Mouse (Mus musculus) heart, embryonic 12.5 days (tissue): Measurements from ENCODE around the gene Stt3a. TPM values are rescaled to one million over a fixed set of nuclear protein-coding genes. Genes with fewer than 3 reads are reported as not detected.
A peak's percentile ranks its signal among the peaks of the same experiment; 100 is the strongest.

Experiments
- ATAC-seq: fragments of 200-750 bp; cut with Nextera tagmentation; 2 replicates; pipeline ENCODE4 v1.8.0; 2017; ENCODE audit warnings: moderate TSS enrichment, moderate library complexity; ENCODE audit not compliant: insufficient number of reproducible peaks, low FRiP score
- H3K27ac ChIP-seq: fragments of 300-500 bp; sonication (generic); 2 replicates; pipeline ENCODE4 v1.5.1; 2016; ENCODE audit warnings: mild to moderate bottlenecking, moderate library complexity; ENCODE audit not compliant: poor library complexity, severe bottlenecking
- H3K27me3 ChIP-seq: fragments of 300-500 bp; sonication (generic); replicated peaks from 2 replicates; pipeline ENCODE4 v1.6.1; 2016; ENCODE audit warnings: mild to moderate bottlenecking, moderate library complexity
- H3K36me3 ChIP-seq: fragments of 300-500 bp; sonication (generic); 2 replicates; pipeline ENCODE4 v1.6.1; 2016; ENCODE audit warnings: mild to moderate bottlenecking, moderate library complexity
- H3K4me1 ChIP-seq: fragments of 300-500 bp; sonication (generic); replicated peaks from 2 replicates; pipeline ENCODE4 v1.6.1; 2016; ENCODE audit warnings: mild to moderate bottlenecking
- H3K4me2 ChIP-seq: fragments of 300-500 bp; sonication (generic); 2 replicates; pipeline ENCODE4 v1.6.1; 2016; ENCODE audit warnings: mild to moderate bottlenecking, moderate library complexity
- H3K4me3 ChIP-seq: fragments of 300-500 bp; sonication (generic); 2 replicates; pipeline ENCODE4 v1.5.1; 2016; ENCODE audit warnings: mild to moderate bottlenecking
- H3K9ac ChIP-seq: fragments of 300-500 bp; sonication (generic); 2 replicates; pipeline ENCODE4 v1.6.1; 2016; ENCODE audit warnings: mild to moderate bottlenecking, moderate library complexity
- H3K9me3 ChIP-seq: fragments of 300-500 bp; sonication (generic); replicated peaks from 2 replicates; pipeline ENCODE4 v1.6.1; 2016; ENCODE audit warnings: mild to moderate bottlenecking, moderate library complexity
- WGBS: fragments of 180-500 bp; shearing (Covaris S2); methylation state at CpG from one replicate; pipeline ENCODE4 v1.1.7; 2016; 5-methylcytosine and 5-hydroxymethylcytosine counted together
- polyA plus RNA-seq: library from polyadenylated mRNA; unstranded; fragments of >200 nt; fragmentation: Nextera tagmentation; extraction: Ambion mirVana; gene quantifications from 2 replicates; pipeline ENCODE4 v1.2.1, GENCODE M21; 2016

Gene Stt3a
- polyA plus RNA-seq, 1 experiment from 2014 or later = 174 TPM

- no peak overlapping the region for H3K27ac ChIP-seq
- H3K4me3 ChIP-seq = no peak overlapping the region
- ATAC-seq = no peak
- no peak overlapping the region for H3K4me2 ChIP-seq
- WGBS = 85% methylated on average over 1 of the region's 1 CpGs
- H3K4me1 ChIP-seq = peaks cover 12% of the 10 kb centered on the region
- peaks cover 20% of the 10 kb centered on the region for H3K36me3 ChIP-seq
- no peaks in the 10 kb centered on the region for H3K9me3 ChIP-seq
- H3K9ac ChIP-seq = no peak overlapping the region
- H3K27me3 ChIP-seq = no peaks in the 10 kb centered on the region
Observed at GRCm38 (mm10) chr9:36795556-36795955, 28.1 kb upstream of the Stt3a start.

- 77% methylated on average over 2 of the region's 2 CpGs for WGBS
- no peak for ATAC-seq
- no peak overlapping the region for H3K9ac ChIP-seq
- peaks cover 31% of the 10 kb centered on the region for H3K36me3 ChIP-seq
- peaks cover 12% of the 10 kb centered on the region for H3K4me1 ChIP-seq
- H3K27me3 ChIP-seq = no peaks in the 10 kb centered on the region
- H3K9me3 ChIP-seq = no peaks in the 10 kb centered on the region
- H3K4me2 ChIP-seq = no peak overlapping the region
- H3K27ac ChIP-seq = no peak overlapping the region
- H3K4me3 ChIP-seq = no peak overlapping the region
Observed at GRCm38 (mm10) chr9:36794487-36794886, 27.0 kb upstream of the Stt3a start.

GRCm38 (mm10) chr9:36792191-36792590 is 24.7 kb upstream of the Stt3a start:
- H3K9ac ChIP-seq = no peak overlapping the region
- H3K27ac ChIP-seq = no peak overlapping the region
- H3K4me3 ChIP-seq = no peak overlapping the region
- WGBS = 92% methylated on average over 3 of the region's 3 CpGs
- peaks cover 51% of the 10 kb centered on the region for H3K36me3 ChIP-seq
- H3K9me3 ChIP-seq = no peaks in the 10 kb centered on the region
- no peak for ATAC-seq
- H3K27me3 ChIP-seq = no peaks in the 10 kb centered on the region
- H3K4me2 ChIP-seq = no peak overlapping the region
- peaks cover 12% of the 10 kb centered on the region for H3K4me1 ChIP-seq

GRCm38 (mm10) chr9:36783921-36784320 is 16.4 kb upstream of the Stt3a start:
- Histone ChIP-seq H3K36me3 (peaks cover 86% of the 10 kb centered on the region), H3K9me3 (no peaks in the 10 kb centered on the region), H3K9ac (no peak overlapping the region), H3K4me3 (no peak overlapping the region), H3K27ac (no peak overlapping the region), H3K27me3 (no peaks in the 10 kb centered on the region), H3K4me2 (no peak overlapping the region), H3K4me1 (no peaks in the 10 kb centered on the region)
- WGBS = 89% methylated on average over 2 of the region's 2 CpGs
- ATAC-seq = no peak

GRCm38 (mm10) chr9:36769048-36769413 is 1.6 kb upstream of the Stt3a start:
- no peak for ATAC-seq
- H3K4me1 ChIP-seq = peaks cover 10% of the 10 kb centered on the region
- no peaks in the 10 kb centered on the region for H3K9me3 ChIP-seq
- H3K9ac ChIP-seq = no peak overlapping the region
- 0 out of 2 replicates have a peak overlapping the region, but pooled peaks have one; percentile 95 for H3K4me3 ChIP-seq
- H3K27me3 ChIP-seq = no peaks in the 10 kb centered on the region
- WGBS = 91% methylated on average over 1 of the region's 1 CpGs
- peaks cover 7% of the 10 kb centered on the region for H3K36me3 ChIP-seq
- no peak overlapping the region; the same call in 1 of the 2 replicates for H3K27ac ChIP-seq
- peak overlapping the region; percentile 82 for H3K4me2 ChIP-seq

GRCm38 (mm10) chr9:36768156-36769047 is 923 bp upstream of the Stt3a start:
- Histone ChIP-seq H3K27me3 (no peaks in the 10 kb centered on the region), H3K4me3 (peak overlapping the region; percentile 95), H3K4me1 (peaks cover 10% of the 10 kb centered on the region), H3K9me3 (no peaks in the 10 kb centered on the region), H3K4me2 (peak overlapping the region; percentile 82), H3K9ac (peak overlapping the region; percentile 92), H3K36me3 (peaks cover 11% of the 10 kb centered on the region), H3K27ac (peak overlapping the region; percentile 93)
- peak; percentile 37 for ATAC-seq
- 11% methylated on average over 25 of the region's 25 CpGs for WGBS

- no peak overlapping the region for H3K4me2 ChIP-seq
- no peaks in the 10 kb centered on the region for H3K9me3 ChIP-seq
- WGBS = 89% methylated on average over 1 of the region's 1 CpGs
- no peak overlapping the region for H3K4me3 ChIP-seq
- no peaks in the 10 kb centered on the region for H3K27me3 ChIP-seq
- peaks cover 39% of the 10 kb centered on the region for H3K36me3 ChIP-seq
- H3K4me1 ChIP-seq = peaks cover 10% of the 10 kb centered on the region
- ATAC-seq = no peak
- H3K9ac ChIP-seq = no peak overlapping the region
- H3K27ac ChIP-seq = no peak overlapping the region
Observed at GRCm38 (mm10) chr9:36764378-36764777, 3.1 kb downstream of the Stt3a start.

GRCm38 (mm10) chr9:36727034-36727755 is 40.3 kb downstream of the Stt3a start, which contains the start of gene Chek1:
Gene Chek1, minus strand, starts transcription at chr9:36727065.
- peak within 1 kb of the TSS; percentile 94 for H3K4me2 ChIP-seq
- H3K9me3 ChIP-seq = no peaks in the 10 kb centered on the region
- under 1% methylated on average over 12 of the region's 12 CpGs for WGBS
- peak within 1 kb of the TSS; percentile 81 for H3K9ac ChIP-seq
- peaks cover 13% of the 10 kb centered on the region; the same call in 1 of the 2 replicates for H3K4me1 ChIP-seq
- H3K27me3 ChIP-seq = no peaks in the 10 kb centered on the region
- peak within 1 kb of the TSS; percentile 71 for H3K4me3 ChIP-seq
- no peak for ATAC-seq
- H3K27ac ChIP-seq = peak within 1 kb of the TSS; percentile 91
- H3K36me3 ChIP-seq = peaks cover 16% of the 10 kb centered on the region

GRCm38 (mm10) chr9:36726131-36727033 is 41.1 kb downstream of the Stt3a start:
- H3K4me3 ChIP-seq = peak overlapping the region; percentile 71
- no peaks in the 10 kb centered on the region for H3K27me3 ChIP-seq
- H3K27ac ChIP-seq = peak overlapping the region; percentile 91
- peak overlapping the region; percentile 81 for H3K9ac ChIP-seq
- WGBS = under 1% methylated on average over 50 of the region's 53 CpGs
- no peaks in the 10 kb centered on the region for H3K9me3 ChIP-seq
- H3K4me2 ChIP-seq = peak overlapping the region; percentile 94
- peaks cover 13% of the 10 kb centered on the region; the same call in 1 of the 2 replicates for H3K4me1 ChIP-seq
- peak; percentile 94 for ATAC-seq
- peaks cover 21% of the 10 kb centered on the region for H3K36me3 ChIP-seq

GRCm38 (mm10) chr9:36716624-36717023 is 50.9 kb downstream of the Stt3a start:
- 77% methylated on average over 3 of the region's 3 CpGs for WGBS
- no peak overlapping the region for H3K4me3 ChIP-seq

More at GRCm38 (mm10) chr9:36716624-36717023, 50.9 kb downstream of the Stt3a start:
- Histone ChIP-seq H3K9ac (no peak overlapping the region), H3K27me3 (no peaks in the 10 kb centered on the region), H3K4me1 (no peaks in the 10 kb centered on the region), H3K9me3 (no peaks in the 10 kb centered on the region), H3K27ac (no peak overlapping the region), H3K4me2 (no peak overlapping the region), H3K36me3 (peaks cover 47% of the 10 kb centered on the region)
- no peak for ATAC-seq
